Mouse (Mus musculus) embryonic facial prominence, embryonic 11.5 days (tissue): Measurements from ENCODE around the gene Gm10424. TPM values are rescaled to one million over a fixed set of nuclear protein-coding genes. Genes with fewer than 3 reads are reported as not detected.
"Not testable (repeated sequence)": the region's sequence is repeated elsewhere in the genome, so short reads cannot be mapped to it uniquely, and the experiment has no call there.

ENCODE experiments used
- ATAC-seq: fragments of 200-750 bp; cut with Nextera tagmentation; replicated peaks from 2 replicates; pipeline ENCODE4 v1.8.0; 2017; ENCODE audit warnings: low read depth; ENCODE audit not compliant: insufficient number of reproducible peaks, low FRiP score, low TSS enrichment
- DNase-seq: peaks from one replicate; pipeline ENCODE4 v3.0.0-alpha.2; 2015; ENCODE audit warnings: low spot score
- H3K27ac ChIP-seq: fragments of 300-500 bp; sonication (generic); replicated peaks from 2 replicates; pipeline ENCODE4 v1.5.1; 2014; ENCODE audit warnings: mild to moderate bottlenecking, low read depth, low read length, control low read depth
- H3K27me3 ChIP-seq: fragments of 300-500 bp; sonication (generic); 2 replicates; pipeline ENCODE4 v1.6.1; 2014; ENCODE audit warnings: mild to moderate bottlenecking, low read length, moderate library complexity, mixed read lengths; ENCODE audit not compliant: control insufficient read depth, insufficient read depth
- H3K36me3 ChIP-seq: fragments of 300-500 bp; sonication (generic); replicated peaks from 2 replicates; pipeline ENCODE4 v1.6.1; 2014; ENCODE audit warnings: low read depth, mild to moderate bottlenecking, low read length, moderate library complexity, mixed read lengths; ENCODE audit not compliant: control insufficient read depth, insufficient read depth
- H3K4me1 ChIP-seq: fragments of 300-500 bp; sonication (generic); 2 replicates; pipeline ENCODE4 v1.6.1; 2014; ENCODE audit warnings: low read length, mixed read lengths; ENCODE audit not compliant: control insufficient read depth, insufficient read depth
- H3K4me2 ChIP-seq: fragments of 300-500 bp; sonication (generic); 2 replicates; pipeline ENCODE4 v1.6.1; 2014; ENCODE audit warnings: low read depth, mild to moderate bottlenecking, control low read depth, low read length, moderate library complexity
- H3K4me3 ChIP-seq: fragments of 300-500 bp; sonication (generic); 2 replicates; pipeline ENCODE4 v1.5.1; 2014; ENCODE audit warnings: low read depth, low read length, control low read depth
- H3K9ac ChIP-seq: fragments of 300-500 bp; sonication (generic); replicated peaks from 2 replicates; pipeline ENCODE4 v1.6.1; 2014; ENCODE audit warnings: mild to moderate bottlenecking, control low read depth, low read length
- H3K9me3 ChIP-seq: fragments of 300-500 bp; sonication (generic); replicated peaks from 2 replicates; pipeline ENCODE4 v1.6.1; 2016; ENCODE audit warnings: mild to moderate bottlenecking, low read length, inconsistent platforms, mixed read lengths; ENCODE audit not compliant: control insufficient read depth
- WGBS: fragments of 180-500 bp; shearing (Covaris S2); extraction: QIAGEN DNeasy Blood & Tissue Kit; methylation state at CpG from one replicate; pipeline ENCODE4 v1.1.7; 2014; 5-methylcytosine and 5-hydroxymethylcytosine counted together
- polyA plus RNA-seq: library from polyadenylated mRNA; unstranded; fragments of >200 nt; fragmentation: Nextera tagmentation; extraction: Ambion mirVana; gene quantifications from 2 replicates; pipeline ENCODE4 v1.2.1, GENCODE M21; 2014

Gm10424 gene
- not detected in 2 replicates for polyA plus RNA-seq

DNA sequence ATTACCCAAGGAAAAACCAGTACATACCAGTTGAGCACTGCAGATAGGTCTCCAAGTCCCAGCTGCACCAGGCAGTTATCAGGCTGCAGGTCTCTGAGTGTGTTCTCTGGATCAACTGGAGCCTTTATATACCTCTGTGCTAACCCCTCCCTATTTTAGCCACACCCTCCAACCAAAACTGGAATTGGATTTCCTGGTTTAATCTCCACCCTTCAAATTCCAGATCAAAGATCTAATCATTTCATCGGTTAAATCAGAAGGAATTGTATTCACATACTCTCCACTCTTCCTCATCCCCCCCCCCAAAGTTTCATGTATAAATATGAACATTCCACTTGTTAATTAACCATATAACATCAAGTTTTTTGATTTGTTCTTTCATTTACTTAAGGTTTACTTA lies at the start of gene Gm10424:
Gene Gm10424 (minus strand): TSS at position 101 of the 400 bp plus-strand sequence.
- H3K9me3 ChIP-seq, DNase-seq, H3K27ac ChIP-seq, H3K9ac ChIP-seq, ATAC-seq, H3K4me2 ChIP-seq, H3K27me3 ChIP-seq, H3K36me3 ChIP-seq, H3K4me1 ChIP-seq, H3K4me3 ChIP-seq: not testable (repeated sequence)
- no CpG with 5 or more reads among the region's 1 CpGs for WGBS

DNA sequence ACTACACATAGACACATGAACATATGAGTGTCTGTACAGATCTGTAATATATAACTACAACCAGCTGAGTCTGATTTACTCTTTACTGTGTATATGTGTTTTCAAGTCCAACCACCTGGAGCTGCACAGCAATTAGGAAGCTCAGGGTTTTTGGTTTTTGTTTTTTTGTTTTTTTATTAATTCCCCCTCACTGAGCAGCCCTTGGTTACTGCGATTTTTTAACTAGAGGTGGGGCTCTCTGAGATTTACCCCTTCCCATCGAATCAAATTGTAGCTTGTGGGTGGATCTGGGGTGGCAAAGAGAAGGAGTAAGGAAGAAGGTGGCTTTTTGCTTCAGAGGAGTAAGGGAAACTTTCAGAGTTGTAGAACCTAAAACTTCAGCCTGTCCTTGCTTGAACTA lies 33.0 kb upstream of the Gm10424 start, which contains the start of gene Gm3259:
Gene Gm3259 (plus strand): TSS at position 301 of the 400 bp plus-strand sequence.
- H3K9ac ChIP-seq, H3K4me3 ChIP-seq, H3K4me2 ChIP-seq, H3K27ac ChIP-seq, H3K9me3 ChIP-seq, H3K4me1 ChIP-seq, H3K36me3 ChIP-seq, DNase-seq, ATAC-seq, H3K27me3 ChIP-seq: not testable (repeated sequence)
- 52% methylated on average over 2 of the region's 2 CpGs for WGBS

Other genes starting within 250 kb of the Gm10424 start
- not detected in 2 replicates for gene Gm7942, start 165.8 kb downstream of the Gm10424 start, polyA plus RNA-seq
- not detected in 2 replicates for gene Gm16513, start 90.1 kb downstream of the Gm10424 start, polyA plus RNA-seq
- gene Gm3259, start 33.1 kb upstream of the Gm10424 start, polyA plus RNA-seq = not detected in 2 replicates
- not detected in 2 replicates for gene D5Ertd577e, start 184.0 kb upstream of the Gm10424 start, polyA plus RNA-seq
- not detected in 2 replicates for gene Gm3286, start 238.0 kb upstream of the Gm10424 start, polyA plus RNA-seq